Mouse (Mus musculus) right cerebral cortex, postnatal 10 days (tissue): ENCODE results near the gene Tspyl3.

Experiments
- DNase-seq, 2 experiments: peaks; one replicate each; pipeline ENCODE4 v3.0.0; 2021; ENCODE audit warnings: low spot score in 2 of 2

Tspyl3 gene

DNA sequence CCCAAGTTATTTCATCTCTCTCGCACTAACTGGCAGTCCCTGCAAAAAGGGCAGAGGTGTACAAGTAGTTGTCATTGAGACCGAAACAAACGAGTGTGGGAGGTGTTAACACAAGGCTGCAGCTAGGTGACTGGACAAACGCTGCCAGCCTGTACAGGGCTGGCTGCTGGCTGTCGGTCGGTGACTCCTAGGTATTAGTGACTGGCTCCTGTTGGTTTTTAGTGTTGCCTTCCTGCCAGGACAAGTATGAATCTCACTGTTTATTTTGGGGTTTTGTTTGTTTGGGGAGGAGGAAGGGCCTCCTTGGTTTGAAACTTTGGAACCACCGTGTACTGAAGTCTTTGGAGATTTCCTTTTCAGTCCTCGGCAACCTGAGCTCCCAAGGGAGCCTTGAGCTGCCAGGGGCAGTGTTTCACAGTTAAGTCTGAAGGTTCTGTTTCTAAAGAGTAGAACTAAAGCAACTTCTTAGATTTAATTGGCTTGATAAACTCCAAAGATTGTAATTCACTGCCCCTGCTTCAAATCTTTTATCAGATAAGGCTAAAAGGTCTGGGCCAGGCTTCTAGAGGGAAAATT lies 49.2 kb downstream of the Tspyl3 start:
- DNase-seq, result no peak
